Mouse (Mus musculus): ENCODE data around the gene Clip1. TPM values are rescaled to one million over a fixed set of nuclear protein-coding genes. Genes with fewer than 3 reads are reported as not detected.

Gene Clip1
- polyA plus RNA-seq, 1 experiment, result 45.0 TPM

- Histone ChIP-seq H3K27ac (replicated peaks; ENCODE audit: low read depth, low read length) (peak overlapping the region; percentile 64), H3K4me1 (ENCODE audit: control insufficient read depth, insufficient read depth, insufficient read length, low read length) (no peaks in the 10 kb centered on the region), H3K4me3 (ENCODE audit: insufficient read depth, low read depth, low read length) (no peak overlapping the region)
Observed at GRCm38 (mm10) chr5:123599319-123599718, 85.1 kb downstream of the Clip1 start.

GRCm38 (mm10) chr5:123593622-123594280, 90.7 kb downstream of the Clip1 start:
- Histone ChIP-seq H3K4me3 (ENCODE audit: insufficient read depth, low read depth, low read length) (no peak overlapping the region), H3K4me1 (ENCODE audit: control insufficient read depth, insufficient read depth, insufficient read length, low read length) (no peaks in the 10 kb centered on the region), H3K27ac (replicated peaks; ENCODE audit: low read depth, low read length) (no peak overlapping the region)

GRCm38 (mm10) chr5:123580043-123580442, 104.4 kb downstream of the Clip1 start:
- no peak overlapping the region for H3K4me3 ChIP-seq (ENCODE audit: insufficient read depth, low read depth, low read length)
- peaks cover 6% of the 10 kb centered on the region for H3K4me1 ChIP-seq (ENCODE audit: control insufficient read depth, insufficient read depth, insufficient read length, low read length)
- H3K27ac ChIP-seq (replicated peaks; ENCODE audit: low read depth, low read length), result no peak overlapping the region

GRCm38 (mm10) chr5:123576696-123577095, 107.7 kb downstream of the Clip1 start:
- peak overlapping the region; percentile 80 for H3K27ac ChIP-seq (replicated peaks; ENCODE audit: low read depth, low read length)
- H3K4me3 ChIP-seq (ENCODE audit: insufficient read depth, low read depth, low read length), result no peak overlapping the region
- H3K4me1 ChIP-seq (ENCODE audit: control insufficient read depth, insufficient read depth, insufficient read length, low read length), result peaks cover 2% of the 10 kb centered on the region; the same call in 1 of the 2 replicates

GRCm38 (mm10) chr5:123573362-123573761, 111.1 kb downstream of the Clip1 start:
- peaks cover 2% of the 10 kb centered on the region; the same call in 1 of the 2 replicates for H3K4me1 ChIP-seq (ENCODE audit: control insufficient read depth, insufficient read depth, insufficient read length, low read length)
- H3K4me3 ChIP-seq (ENCODE audit: insufficient read depth, low read depth, low read length), result 0 out of 2 replicates have a peak overlapping the region, but pooled peaks have one; percentile 91
- no peak overlapping the region for H3K27ac ChIP-seq (replicated peaks; ENCODE audit: low read depth, low read length)

GRCm38 (mm10) chr5:123572357-123573186, 111.8 kb downstream of the Clip1 start, which contains the start of gene Vps33a:
Gene Vps33a, minus strand, starts transcription at chr5:123573038.
- H3K4me3 ChIP-seq (ENCODE audit: insufficient read depth, low read depth, low read length), result peak within 1 kb of the TSS; percentile 91
- peaks cover 2% of the 10 kb centered on the region; the same call in 1 of the 2 replicates for H3K4me1 ChIP-seq (ENCODE audit: control insufficient read depth, insufficient read depth, insufficient read length, low read length)
- peak within 1 kb of the TSS; percentile 46 for H3K27ac ChIP-seq (replicated peaks; ENCODE audit: low read depth, low read length)

- no peak overlapping the region for H3K4me3 ChIP-seq (ENCODE audit: insufficient read depth, low read depth, low read length)
- H3K4me1 ChIP-seq (ENCODE audit: control insufficient read depth, insufficient read depth, insufficient read length, low read length), result no peaks in the 10 kb centered on the region
- H3K27ac ChIP-seq (replicated peaks; ENCODE audit: low read depth, low read length), result no peak overlapping the region
Observed at GRCm38 (mm10) chr5:123561128-123561527, 123.3 kb downstream of the Clip1 start.

- no peak overlapping the region for H3K4me3 ChIP-seq (ENCODE audit: insufficient read depth, low read depth, low read length)
- no peak overlapping the region for H3K27ac ChIP-seq (replicated peaks; ENCODE audit: low read depth, low read length)
- no peaks in the 10 kb centered on the region for H3K4me1 ChIP-seq (ENCODE audit: control insufficient read depth, insufficient read depth, insufficient read length, low read length)
Observed at GRCm38 (mm10) chr5:123559588-123559987, 124.8 kb downstream of the Clip1 start.

- Histone ChIP-seq H3K27ac (replicated peaks; ENCODE audit: low read depth, low read length) (0 out of 2 replicates have a peak overlapping the region, but pooled peaks have one; percentile 28), H3K4me3 (ENCODE audit: insufficient read depth, low read depth, low read length) (no peak overlapping the region), H3K4me1 (ENCODE audit: control insufficient read depth, insufficient read depth, insufficient read length, low read length) (no peaks in the 10 kb centered on the region)
Observed at GRCm38 (mm10) chr5:123556451-123556850, 128.0 kb downstream of the Clip1 start.

- Histone ChIP-seq H3K27ac (replicated peaks; ENCODE audit: low read depth, low read length) (no peak overlapping the region), H3K4me3 (ENCODE audit: insufficient read depth, low read depth, low read length) (no peak overlapping the region), H3K4me1 (ENCODE audit: control insufficient read depth, insufficient read depth, insufficient read length, low read length) (no peaks in the 10 kb centered on the region)
Observed at GRCm38 (mm10) chr5:123555693-123556092, 128.7 kb downstream of the Clip1 start.

GRCm38 (mm10) chr5:123533801-123534200, 150.6 kb downstream of the Clip1 start:
- no peak overlapping the region for H3K4me3 ChIP-seq (ENCODE audit: insufficient read depth, low read depth, low read length)
- no peaks in the 10 kb centered on the region; the same call in 1 of the 2 replicates for H3K4me1 ChIP-seq (ENCODE audit: control insufficient read depth, insufficient read depth, insufficient read length, low read length)
- H3K27ac ChIP-seq (replicated peaks; ENCODE audit: low read depth, low read length), result no peak overlapping the region

GRCm38 (mm10) chr5:123530056-123530455, 154.4 kb downstream of the Clip1 start:
- Histone ChIP-seq H3K4me3 (ENCODE audit: insufficient read depth, low read depth, low read length) (no peak overlapping the region), H3K4me1 (ENCODE audit: control insufficient read depth, insufficient read depth, insufficient read length, low read length) (no peaks in the 10 kb centered on the region; the same call in 1 of the 2 replicates), H3K27ac (replicated peaks; ENCODE audit: low read depth, low read length) (no peak overlapping the region)

GRCm38 (mm10) chr5:123528641-123529040, 155.8 kb downstream of the Clip1 start:
- Histone ChIP-seq H3K4me3 (ENCODE audit: insufficient read depth, low read depth, low read length) (no peak overlapping the region), H3K27ac (replicated peaks; ENCODE audit: low read depth, low read length) (no peak overlapping the region), H3K4me1 (ENCODE audit: control insufficient read depth, insufficient read depth, insufficient read length, low read length) (no peaks in the 10 kb centered on the region)

Measured in brown adipose tissue, adult 24 weeks (tissue).